Mouse (Mus musculus): Measurements from ENCODE around the gene Igsf3. TPM values are rescaled to one million over a fixed set of nuclear protein-coding genes. Genes with fewer than 3 reads are reported as not detected.

The Igsf3 gene
- polyA plus RNA-seq, 2 experiments, result 1.3 to 3.2 TPM

DNA sequence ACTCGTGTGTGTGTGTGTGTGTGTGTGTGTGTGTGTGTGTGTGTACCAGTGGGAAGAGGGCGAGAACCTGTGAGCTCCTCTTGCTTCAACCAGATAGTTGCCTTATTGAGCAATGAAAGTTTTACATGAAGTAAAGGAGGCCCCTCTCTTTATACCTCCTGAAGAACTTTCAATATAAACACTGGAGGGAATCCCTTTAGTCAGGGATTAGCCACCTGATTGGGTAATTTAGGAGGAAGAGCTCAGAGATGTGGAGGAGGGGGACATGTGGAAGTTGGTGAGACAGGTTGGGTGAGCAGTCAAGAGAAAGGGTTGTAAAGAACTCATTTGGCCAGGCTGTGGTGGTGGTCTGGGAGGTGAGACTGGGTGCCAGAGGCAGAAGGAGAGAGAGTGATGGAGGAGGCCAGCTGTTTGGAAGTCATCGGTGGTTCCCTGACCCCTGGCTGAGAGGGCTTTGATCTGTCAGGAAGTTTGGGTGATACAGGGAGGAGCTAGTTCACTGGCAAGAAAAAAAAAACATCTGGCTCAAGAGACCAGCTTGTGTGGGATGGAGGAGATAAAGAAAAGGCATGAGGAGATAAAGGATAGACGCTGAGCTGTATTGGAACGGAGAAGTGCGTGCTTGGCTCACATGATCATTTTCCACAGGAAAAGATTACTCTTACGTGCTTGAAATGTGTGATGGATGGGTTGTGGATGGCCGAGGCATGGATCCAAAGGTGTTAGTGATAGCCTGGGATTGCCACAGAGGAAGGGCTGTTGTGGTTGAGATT, 53.3 kb downstream of the Igsf3 start:
- ATAC-seq (ENCODE audit: insufficient read depth), result peak; percentile 75; the same call in 1 of the 2 replicates
- no peak overlapping the region for H3K4me3 ChIP-seq (ENCODE audit: insufficient read depth in 1 of 2, low read depth in 2 of 2, low read length in 2 of 2)
- no peaks in the 10 kb centered on the region; the same call in 1 of the 2 replicates for H3K36me3 ChIP-seq (replicated peaks; ENCODE audit: control insufficient read depth, insufficient read depth, low read depth)
- peak overlapping the region; percentile 31 for H3K4me2 ChIP-seq (ENCODE audit: low read depth)
- no peak overlapping the region; the same call in 1 of the 2 replicates for H3K27ac ChIP-seq
- no peaks in the 10 kb centered on the region for H3K27me3 ChIP-seq (ENCODE audit: control insufficient read depth, insufficient read depth, low read length)
- H3K4me1 ChIP-seq (replicated peaks; ENCODE audit: control insufficient read depth in 2 of 2, insufficient read depth in 2 of 2, low read length in 1 of 2), result peaks cover 14 to 18% of the 10 kb centered on the region in 2 experiments
- TF ChIP-seq EP300 (IDR thresholded peaks at IDR 0.05; ENCODE audit: low read depth), result peak; percentile 78
- no peak for TF ChIP-seq CTCF (IDR thresholded peaks at IDR 0.05; ENCODE audit: low read depth)
- 26% methylated on average over 8 of the region's 8 CpGs for WGBS (ENCODE audit: insufficient replicate concordance)
- DNase-seq (ENCODE audit: low read depth in 3 of 3, low spot score in 3 of 3), result peak in 2 of 3 experiments; percentile 28 to 37
- no peaks in the 10 kb centered on the region for H3K9me3 ChIP-seq (ENCODE audit: control insufficient read depth, low read length)
- 0 out of 2 replicates have a peak overlapping the region, but pooled peaks have one; percentile 23 for H3K9ac ChIP-seq (replicated peaks)

DNA sequence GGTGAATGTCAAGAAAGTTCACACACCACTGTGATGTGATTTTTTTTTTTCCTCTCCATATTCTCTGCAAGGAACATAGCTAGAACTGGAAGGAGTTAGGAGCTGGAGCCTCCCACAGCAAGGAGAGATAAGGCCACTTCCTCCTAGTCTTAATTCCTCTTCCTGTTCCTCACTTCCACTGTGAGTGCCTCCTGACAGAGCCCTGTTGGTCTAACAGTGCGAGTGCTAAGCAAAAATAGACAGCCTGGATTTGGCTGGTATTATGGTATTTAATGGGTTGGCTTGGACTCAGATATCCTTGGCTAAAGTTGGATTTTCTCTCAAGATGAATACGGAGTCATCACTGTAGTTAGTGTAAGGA, 53.9 kb downstream of the Igsf3 start:
- Histone ChIP-seq H3K27ac (no peak overlapping the region), H3K27me3 (ENCODE audit: control insufficient read depth, insufficient read depth, low read length) (no peaks in the 10 kb centered on the region), H3K9ac (replicated peaks) (no peak overlapping the region), H3K4me3 (ENCODE audit: insufficient read depth in 1 of 2, low read depth in 2 of 2, low read length in 2 of 2) (no peak overlapping the region), H3K4me1 (replicated peaks; ENCODE audit: control insufficient read depth in 2 of 2, insufficient read depth in 2 of 2, low read length in 1 of 2) (peaks cover 14 to 18% of the 10 kb centered on the region in 2 experiments), H3K9me3 (ENCODE audit: control insufficient read depth, low read length) (no peaks in the 10 kb centered on the region), H3K4me2 (ENCODE audit: low read depth) (0 out of 2 replicates have a peak overlapping the region, but pooled peaks have one; percentile 31), H3K36me3 (replicated peaks; ENCODE audit: control insufficient read depth, insufficient read depth, low read depth) (no peaks in the 10 kb centered on the region; the same call in none of the 2 replicates)
- DNase-seq (ENCODE audit: low read depth in 3 of 3, low spot score in 3 of 3) (no peak), ATAC-seq (ENCODE audit: insufficient read depth) (no peak)
- WGBS (ENCODE audit: insufficient replicate concordance), result 58% methylated on average over 2 of the region's 2 CpGs
- TF ChIP-seq EP300 (IDR thresholded peaks at IDR 0.05; ENCODE audit: low read depth) (no peak), CTCF (IDR thresholded peaks at IDR 0.05; ENCODE audit: low read depth) (no peak)

DNA sequence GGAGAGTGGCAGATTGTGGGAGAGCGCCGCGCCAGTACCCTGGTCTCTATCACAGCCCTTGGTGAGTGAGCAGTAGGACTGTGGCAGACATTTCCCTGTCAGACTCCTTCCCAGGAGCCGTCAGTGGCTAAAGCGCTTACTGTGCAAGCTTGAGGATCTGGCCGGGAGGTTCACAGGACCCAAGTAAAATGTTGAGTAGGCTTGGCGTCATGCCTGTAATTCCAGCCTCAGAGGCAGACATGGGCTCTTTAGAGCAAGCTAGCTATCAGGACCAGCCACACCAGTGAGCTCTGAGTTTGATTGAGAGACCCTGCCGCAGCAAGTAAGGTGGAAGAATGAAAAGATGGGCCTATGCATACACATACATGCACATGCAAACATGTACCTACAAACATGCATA, 58.8 kb downstream of the Igsf3 start:
- no peak overlapping the region for H3K9ac ChIP-seq (replicated peaks)
- H3K4me2 ChIP-seq (ENCODE audit: low read depth), result no peak overlapping the region
- H3K27me3 ChIP-seq (ENCODE audit: control insufficient read depth, insufficient read depth, low read length), result no peaks in the 10 kb centered on the region
- no peak overlapping the region for H3K27ac ChIP-seq
- TF ChIP-seq CTCF (IDR thresholded peaks at IDR 0.05; ENCODE audit: low read depth) (no peak), EP300 (IDR thresholded peaks at IDR 0.05; ENCODE audit: low read depth) (no peak)
- H3K4me1 ChIP-seq (replicated peaks; ENCODE audit: control insufficient read depth in 2 of 2, insufficient read depth in 2 of 2, low read length in 1 of 2), result peaks cover 2 to 10% of the 10 kb centered on the region in 2 experiments; a peak in 3 of 4 replicates
- no peak overlapping the region for H3K4me3 ChIP-seq (ENCODE audit: insufficient read depth in 1 of 2, low read depth in 2 of 2, low read length in 2 of 2)
- H3K9me3 ChIP-seq (ENCODE audit: control insufficient read depth, low read length), result no peaks in the 10 kb centered on the region
- ATAC-seq (ENCODE audit: insufficient read depth) (no peak), DNase-seq (ENCODE audit: low read depth in 3 of 3, low spot score in 3 of 3) (no peak)
- no peaks in the 10 kb centered on the region; the same call in 1 of the 2 replicates for H3K36me3 ChIP-seq (replicated peaks; ENCODE audit: control insufficient read depth, insufficient read depth, low read depth)
- 81% methylated on average over 8 of the region's 8 CpGs for WGBS (ENCODE audit: insufficient replicate concordance)

DNA sequence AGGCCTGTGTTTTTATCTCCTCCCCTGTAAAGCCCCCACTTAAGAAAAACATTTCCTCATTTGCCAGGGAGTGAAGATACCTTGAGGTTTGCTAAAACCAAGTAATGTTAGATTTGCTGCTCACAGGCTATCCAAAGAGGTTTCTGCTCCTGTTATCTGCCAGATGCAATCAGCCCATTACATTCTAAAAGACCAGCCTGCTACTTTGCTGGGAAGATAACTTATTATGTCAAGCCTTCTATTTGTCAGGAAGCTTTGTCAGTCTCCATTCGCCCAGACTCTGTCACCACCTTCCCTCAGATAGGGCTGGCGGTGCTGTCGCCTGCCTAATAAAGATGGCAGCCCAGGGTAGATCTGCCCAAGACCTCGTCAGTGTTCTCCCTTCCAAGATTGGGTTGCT, 59.6 kb downstream of the Igsf3 start:
- TF ChIP-seq CTCF (IDR thresholded peaks at IDR 0.05; ENCODE audit: low read depth) (no peak), EP300 (IDR thresholded peaks at IDR 0.05; ENCODE audit: low read depth) (peak; percentile 43; the same call in 1 of the 2 replicates)
- H3K4me2 ChIP-seq (ENCODE audit: low read depth), result no peak overlapping the region
- H3K36me3 ChIP-seq (replicated peaks; ENCODE audit: control insufficient read depth, insufficient read depth, low read depth), result no peaks in the 10 kb centered on the region; the same call in 1 of the 2 replicates
- ATAC-seq (ENCODE audit: insufficient read depth) (peak; percentile 75), DNase-seq (ENCODE audit: low read depth in 3 of 3, low spot score in 3 of 3) (peak in 1 of 3 experiments; percentile 23)
- H3K27ac ChIP-seq, result no peak overlapping the region
- WGBS (ENCODE audit: insufficient replicate concordance), result 15% methylated on average over 4 of the region's 4 CpGs
- H3K9ac ChIP-seq (replicated peaks), result no peak overlapping the region
- no peaks in the 10 kb centered on the region for H3K27me3 ChIP-seq (ENCODE audit: control insufficient read depth, insufficient read depth, low read length)
- no peak overlapping the region for H3K4me3 ChIP-seq (ENCODE audit: insufficient read depth in 1 of 2, low read depth in 2 of 2, low read length in 2 of 2)
- H3K9me3 ChIP-seq (ENCODE audit: control insufficient read depth, low read length), result no peaks in the 10 kb centered on the region
- H3K4me1 ChIP-seq (replicated peaks; ENCODE audit: control insufficient read depth in 2 of 2, insufficient read depth in 2 of 2, low read length in 1 of 2), result peaks cover 0 to 8% of the 10 kb centered on the region in 2 experiments; a peak in 1 of 4 replicates

GRCm38 (mm10) chr3:101437021-101437563, 60.2 kb downstream of the Igsf3 start:
- H3K4me3 ChIP-seq (ENCODE audit: insufficient read depth in 1 of 2, low read depth in 2 of 2, low read length in 2 of 2), result no peak overlapping the region
- ATAC-seq (ENCODE audit: insufficient read depth) (no peak), DNase-seq (ENCODE audit: low read depth in 3 of 3, low spot score in 3 of 3) (no peak)
- WGBS (ENCODE audit: insufficient replicate concordance), result 75% methylated on average over 12 of the region's 12 CpGs
- H3K9ac ChIP-seq (replicated peaks), result no peak overlapping the region
- H3K27me3 ChIP-seq (ENCODE audit: control insufficient read depth, insufficient read depth, low read length), result no peaks in the 10 kb centered on the region
- no peaks in the 10 kb centered on the region for H3K9me3 ChIP-seq (ENCODE audit: control insufficient read depth, low read length)
- H3K4me1 ChIP-seq (replicated peaks; ENCODE audit: control insufficient read depth in 2 of 2, insufficient read depth in 2 of 2, low read length in 1 of 2), result peaks cover 0 to 8% of the 10 kb centered on the region in 2 experiments; a peak in 1 of 4 replicates
- H3K27ac ChIP-seq, result no peak overlapping the region
- H3K4me2 ChIP-seq (ENCODE audit: low read depth), result no peak overlapping the region
- TF ChIP-seq CTCF (IDR thresholded peaks at IDR 0.05; ENCODE audit: low read depth), result no peak
- no peak for TF ChIP-seq EP300 (IDR thresholded peaks at IDR 0.05; ENCODE audit: low read depth)
- no peaks in the 10 kb centered on the region; the same call in 1 of the 2 replicates for H3K36me3 ChIP-seq (replicated peaks; ENCODE audit: control insufficient read depth, insufficient read depth, low read depth)

All from liver, embryonic 14.5 days (tissue).